Mouse (Mus musculus): Measurements from ENCODE around the gene Tmc5.
A peak's percentile ranks its signal among the peaks of the same experiment; 100 is the strongest.

The Tmc5 gene

DNA sequence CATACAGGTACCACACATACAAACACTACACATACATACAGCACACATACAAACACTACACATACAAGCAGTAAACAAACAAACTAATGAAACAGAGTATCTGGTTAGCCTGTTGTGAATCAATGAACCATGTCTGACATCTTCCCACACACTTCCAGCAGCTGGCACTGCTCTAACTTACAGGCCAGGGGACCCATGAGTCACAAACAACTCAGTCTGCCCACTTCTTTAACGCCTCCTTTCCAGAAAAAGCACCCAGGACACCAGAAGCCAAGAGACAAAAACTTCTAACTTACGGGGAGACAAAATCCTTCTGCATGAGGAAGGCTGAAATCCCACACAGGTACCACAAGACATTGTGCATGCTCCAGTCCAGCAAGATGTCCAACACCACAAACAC, 94.2 kb downstream of the Tmc5 start:
- no peak for DNase-seq (ENCODE audit: low read depth, low spot score)

DNA sequence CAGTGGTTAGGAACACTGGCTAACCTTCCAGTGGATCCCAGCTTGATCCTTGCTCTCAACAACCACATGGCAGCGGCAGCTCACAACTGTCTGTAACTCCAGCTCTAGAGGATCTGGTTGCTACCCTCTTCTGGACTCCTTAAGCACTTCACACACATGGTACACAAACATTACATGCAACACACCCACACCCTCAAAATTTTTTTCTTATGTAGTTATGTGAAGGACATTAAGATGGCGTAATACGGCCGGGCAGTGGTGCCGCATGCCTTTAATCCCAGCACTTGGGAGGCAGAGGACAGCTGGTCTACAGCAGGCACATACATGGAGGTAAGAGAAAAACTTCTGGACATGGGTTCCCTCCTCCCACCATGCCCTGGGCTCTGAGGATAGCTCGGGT, 99.0 kb downstream of the Tmc5 start:
- no peak for DNase-seq (ENCODE audit: low read depth, low spot score)

DNA sequence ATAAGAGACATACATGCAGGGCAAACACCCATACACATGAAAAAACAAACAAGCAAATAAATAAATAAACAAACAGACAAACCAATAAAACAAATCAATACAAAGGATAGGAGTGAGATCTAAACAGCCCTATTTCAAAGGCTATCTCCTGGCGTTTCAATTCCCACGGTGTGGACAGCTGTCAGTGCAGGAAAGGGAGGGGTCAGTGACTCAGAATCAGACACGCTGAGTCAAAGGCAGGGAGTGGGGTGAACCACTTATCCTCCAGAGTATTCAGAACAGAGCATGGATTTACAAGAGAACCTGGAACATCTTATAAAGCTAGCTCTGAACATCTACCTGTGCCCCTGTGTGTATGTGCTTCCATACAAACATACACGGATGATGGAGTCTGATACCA, 100.1 kb downstream of the Tmc5 start:
- no peak for DNase-seq (ENCODE audit: low read depth, low spot score)

- no peak for DNase-seq (ENCODE audit: low read depth, low spot score)
These were observed 101.8 kb downstream of the Tmc5 start for GRCm38 (mm10) chr7:118698882-118699281.

DNA sequence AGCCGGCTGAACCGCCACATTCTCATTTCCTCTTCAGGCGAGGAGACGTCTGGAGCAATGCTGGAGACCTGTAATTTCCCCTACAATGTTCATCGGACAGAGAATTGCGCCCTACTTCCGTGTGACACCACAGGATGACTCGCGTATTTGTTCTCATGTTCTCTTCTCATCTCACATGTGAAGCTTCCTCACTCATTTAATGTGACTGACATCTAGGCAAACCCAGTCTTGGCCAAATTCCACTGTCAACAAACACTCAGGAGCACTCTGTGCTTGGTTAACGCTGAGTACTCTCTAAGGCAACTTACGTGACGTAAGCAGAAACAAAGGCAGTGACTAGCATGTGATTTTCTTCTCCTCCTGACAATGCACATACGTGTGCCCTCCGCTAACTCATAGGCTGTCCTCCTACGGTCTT, 106.1 kb downstream of the Tmc5 start:
- DNase-seq (ENCODE audit: low read depth, low spot score): no peak

DNA sequence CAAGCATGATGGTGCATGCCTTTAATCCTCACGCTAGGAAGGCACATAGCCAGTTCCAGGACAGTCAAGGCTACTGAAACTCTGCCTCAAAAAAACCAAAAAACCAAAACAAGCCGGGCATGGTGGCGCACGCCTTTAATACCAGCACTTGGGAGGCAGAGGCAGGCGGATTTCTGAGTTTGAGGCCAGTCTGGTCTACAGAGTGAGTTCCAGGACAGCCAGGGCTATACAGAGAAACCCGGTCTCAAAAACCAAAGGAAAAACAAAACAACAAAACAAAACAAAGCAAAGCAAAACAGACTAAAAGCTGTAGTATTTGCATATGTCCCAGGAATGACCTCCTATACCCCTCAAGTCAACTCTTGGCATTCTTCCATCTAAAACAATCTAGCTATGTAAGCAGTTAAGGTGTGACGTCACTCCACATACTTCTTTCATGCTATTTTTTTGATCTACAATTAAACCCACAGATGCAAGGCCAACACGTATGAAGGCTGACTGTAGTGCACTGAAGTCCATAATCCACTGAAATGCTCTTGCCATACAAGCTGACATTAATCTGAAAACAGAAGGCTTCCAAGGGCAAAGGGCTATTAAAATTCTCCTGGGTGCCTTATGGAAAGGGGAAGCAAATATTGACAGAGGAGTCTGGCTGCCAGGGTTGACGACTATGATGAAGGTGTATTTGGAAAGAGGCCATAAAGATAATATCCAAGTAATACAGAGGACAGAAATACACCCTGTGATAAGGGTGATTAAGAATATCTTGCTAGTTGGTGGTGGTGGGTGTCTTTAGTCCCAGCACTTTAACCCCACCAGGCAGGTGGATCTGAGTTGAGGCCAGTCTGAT, 107.1 kb downstream of the Tmc5 start:
- DNase-seq (ENCODE audit: low read depth, low spot score): no peak

- peak; percentile 76 for DNase-seq (ENCODE audit: low read depth, low spot score)
These were observed 108.2 kb downstream of the Tmc5 start, which contains the start of gene Gde1 for GRCm38 (mm10) chr7:118705101-118705961. Gene Gde1, minus strand, starts transcription at chr7:118705778.

- DNase-seq (ENCODE audit: low read depth, low spot score): no peak
These were observed 109.0 kb downstream of the Tmc5 start for GRCm38 (mm10) chr7:118706051-118706450.

DNA sequence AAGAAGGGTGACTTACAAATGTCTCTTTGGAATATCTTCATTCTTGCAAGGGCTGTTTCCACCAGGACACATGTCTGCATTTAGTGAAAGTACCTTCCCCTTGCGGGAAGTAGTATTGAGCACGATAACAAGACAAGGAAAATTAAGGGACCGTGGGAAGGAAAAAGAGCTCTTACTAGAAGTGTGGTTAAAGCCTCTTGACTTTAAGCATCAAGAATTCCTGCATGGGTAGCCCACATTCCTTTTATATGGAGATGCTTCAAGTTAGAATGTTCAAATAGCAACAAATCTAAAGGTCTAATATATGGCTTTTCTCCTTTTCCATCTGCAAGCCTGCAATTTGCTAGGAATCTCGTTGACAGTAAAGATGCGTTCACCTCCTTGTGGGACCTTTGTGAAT, 109.4 kb downstream of the Tmc5 start:
- DNase-seq (ENCODE audit: low read depth, low spot score): no peak

- DNase-seq (ENCODE audit: low read depth, low spot score): no peak
These were observed 110.1 kb downstream of the Tmc5 start for GRCm38 (mm10) chr7:118707216-118707615.

DNA sequence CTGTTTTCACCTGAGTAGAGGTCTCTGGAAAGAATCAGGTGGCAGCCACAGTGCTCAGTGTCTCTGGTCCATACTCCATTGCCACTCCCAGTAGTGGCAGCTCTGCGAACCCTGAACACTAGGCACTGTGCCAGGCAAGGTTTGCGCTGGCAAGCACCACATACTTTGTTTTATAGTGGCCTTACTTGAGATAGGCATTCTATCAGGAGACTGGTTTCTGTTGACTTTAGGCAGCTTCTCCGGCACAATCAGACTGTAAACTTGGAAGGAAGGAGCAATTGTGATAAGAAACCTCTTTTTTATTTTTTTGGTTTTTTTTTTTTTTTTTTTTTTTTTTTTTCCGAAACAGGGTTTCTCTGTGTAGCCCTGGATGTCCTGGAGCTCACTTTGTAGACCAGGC, 110.9 kb downstream of the Tmc5 start:
- no peak for DNase-seq (ENCODE audit: low read depth, low spot score)

GRCm38 (mm10) chr7:118710776-118711175, 113.7 kb downstream of the Tmc5 start:
- DNase-seq (ENCODE audit: low read depth, low spot score): no peak

DNA sequence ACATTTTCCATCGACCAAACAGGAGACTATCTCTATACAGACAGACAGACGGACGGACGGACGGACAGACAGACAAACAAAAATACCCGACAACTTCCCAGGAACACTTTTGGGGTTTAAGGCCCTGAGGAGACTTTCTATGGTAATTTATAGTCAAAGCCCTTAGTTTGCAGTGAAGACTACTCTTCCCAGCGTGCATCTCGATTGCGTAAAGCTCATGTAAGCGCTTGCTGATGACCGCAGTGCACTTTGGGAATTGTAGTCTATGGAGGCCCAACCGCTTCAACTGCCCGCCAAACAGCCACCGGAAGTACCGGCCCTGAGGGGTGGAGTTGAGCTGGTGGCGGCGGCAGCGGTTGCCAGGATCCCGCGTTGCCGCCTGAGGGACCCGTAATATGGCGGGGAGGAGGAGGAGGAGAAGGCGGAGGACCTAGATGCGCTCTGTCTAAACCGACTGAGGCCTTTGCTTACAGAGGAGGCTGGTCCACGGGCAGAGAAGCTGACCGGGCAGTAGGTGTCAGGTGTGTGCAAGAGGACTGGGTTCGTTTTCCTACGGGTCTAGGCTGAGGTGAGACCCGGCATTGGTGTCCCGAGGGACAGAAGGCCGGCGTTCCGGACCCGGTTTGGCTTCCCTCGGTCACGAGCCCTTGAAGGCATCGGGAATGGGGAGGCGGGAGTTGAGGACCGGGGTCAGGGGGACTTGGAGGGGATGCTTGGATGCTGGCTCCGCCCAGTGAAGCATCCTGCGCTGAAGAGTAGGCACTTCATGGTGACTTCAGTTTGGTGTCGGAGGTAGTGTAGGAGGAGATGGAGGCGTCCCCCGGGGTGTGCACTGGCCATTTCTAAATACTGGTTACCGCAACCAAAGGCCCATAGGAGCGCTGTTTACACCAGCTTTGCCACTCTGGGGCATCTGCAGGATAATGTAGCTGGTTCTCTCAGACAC, 115.4 kb downstream of the Tmc5 start, which contains the start of gene Ccp110:
Gene Ccp110, plus strand, starts transcription at position 325 of the 946 bp plus-strand sequence.
- DNase-seq (ENCODE audit: low read depth, low spot score): peak; percentile 85

- DNase-seq (ENCODE audit: low read depth, low spot score): no peak
These were observed 117.8 kb downstream of the Tmc5 start for GRCm38 (mm10) chr7:118714873-118715272.

GRCm38 (mm10) chr7:118718066-118718465, 121.0 kb downstream of the Tmc5 start:
- DNase-seq (ENCODE audit: low read depth, low spot score): no peak

GRCm38 (mm10) chr7:118723927-118724326, 126.8 kb downstream of the Tmc5 start:
- no peak for DNase-seq (ENCODE audit: low read depth, low spot score)

All from WW6 (cell line).